Mouse (Mus musculus): ENCODE measurements around the gene Ddx41. TPM values are rescaled to one million over a fixed set of nuclear protein-coding genes. Genes with fewer than 3 reads are reported as not detected.

Gene Ddx41
- polyA plus RNA-seq, 1 experiment: 55.2 TPM

- no peak for TF ChIP-seq EP300 (IDR thresholded peaks at IDR 0.05; ENCODE audit: insufficient read depth, low read depth, low read length)
- peak; percentile 74 for TF ChIP-seq CTCF (IDR thresholded peaks at IDR 0.05; ENCODE audit: low read depth, low read length)
- no peak for TF ChIP-seq POLR2A (IDR thresholded peaks at IDR 0.05; ENCODE audit: insufficient read depth, low read length)
- Histone ChIP-seq H3K9me3 (replicated peaks; ENCODE audit: control insufficient read depth, insufficient read depth, low read length, poor library complexity, severe bottlenecking) (no peaks in the 10 kb centered on the region), H3K9ac (ENCODE audit: low read depth, poor library complexity, severe bottlenecking) (peak within 1 kb of the TSS; percentile 74), H3K27me3 (ENCODE audit: control insufficient read depth, insufficient read depth, low read length, poor library complexity, severe bottlenecking) (no peaks in the 10 kb centered on the region), H3K4me3 (ENCODE audit: low read depth, low read length) (peak within 1 kb of the TSS; percentile 76), H3K36me3 (ENCODE audit: control insufficient read depth, insufficient read depth, low read length, poor library complexity, severe bottlenecking) (no peaks in the 10 kb centered on the region), H3K4me1 (ENCODE audit: control insufficient read depth, insufficient read depth, low read length) (peaks cover 11% of the 10 kb centered on the region), H3K27ac (ENCODE audit: insufficient read depth, low read length) (no peak within 1 kb of the TSS)
Observed at GRCm38 (mm10) chr13:55513111-55513748, 23.2 kb downstream of the Ddx41 start, which contains the start of gene Pdlim7. Gene Pdlim7, minus strand, starts transcription at chr13:55513676.

DNA sequence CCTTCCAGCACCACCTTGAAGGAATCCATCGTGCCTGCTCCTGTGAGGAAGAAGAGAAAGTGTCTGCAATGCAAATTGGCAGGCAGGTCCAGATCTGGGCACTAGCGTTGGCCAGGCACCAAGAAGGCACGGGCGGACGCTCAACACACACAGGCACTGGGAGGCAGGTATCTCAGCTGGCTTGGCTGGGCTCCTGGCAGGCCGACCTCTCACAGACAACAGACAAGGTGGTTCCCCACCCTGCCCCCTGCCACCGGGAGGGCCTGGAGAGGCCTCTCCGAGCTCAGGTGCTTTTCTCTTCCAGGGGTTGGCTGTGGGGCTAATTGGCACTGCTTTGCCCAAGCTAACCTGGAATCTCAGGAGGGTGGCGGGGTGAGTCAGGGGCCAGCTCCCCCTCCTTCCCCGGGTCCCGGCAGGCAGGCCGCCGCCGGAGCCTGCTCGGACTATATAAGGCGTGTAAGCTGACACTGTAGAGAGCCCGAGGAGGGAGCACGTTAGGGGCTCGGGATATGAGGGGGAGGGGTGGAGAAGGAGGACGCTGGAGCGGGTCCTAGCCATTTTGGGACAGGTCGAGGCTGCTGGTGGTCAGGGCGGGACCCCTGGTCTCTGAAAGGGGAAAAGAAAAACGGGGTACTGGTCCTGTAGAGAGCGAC lies 24.0 kb downstream of the Ddx41 start:
- H3K9me3 ChIP-seq (replicated peaks; ENCODE audit: control insufficient read depth, insufficient read depth, low read length, poor library complexity, severe bottlenecking): no peaks in the 10 kb centered on the region
- peak overlapping the region; percentile 74 for H3K9ac ChIP-seq (ENCODE audit: low read depth, poor library complexity, severe bottlenecking)
- H3K36me3 ChIP-seq (ENCODE audit: control insufficient read depth, insufficient read depth, low read length, poor library complexity, severe bottlenecking): no peaks in the 10 kb centered on the region
- H3K4me3 ChIP-seq (ENCODE audit: low read depth, low read length): peak overlapping the region; percentile 76
- H3K4me1 ChIP-seq (ENCODE audit: control insufficient read depth, insufficient read depth, low read length): peaks cover 11% of the 10 kb centered on the region
- no peak overlapping the region for H3K27ac ChIP-seq (ENCODE audit: insufficient read depth, low read length)
- TF ChIP-seq POLR2A (IDR thresholded peaks at IDR 0.05; ENCODE audit: insufficient read depth, low read length) (no peak), CTCF (IDR thresholded peaks at IDR 0.05; ENCODE audit: low read depth, low read length) (no peak), EP300 (IDR thresholded peaks at IDR 0.05; ENCODE audit: insufficient read depth, low read depth, low read length) (0 out of 2 replicates have a peak, but pooled peaks have one; percentile 6)
- no peaks in the 10 kb centered on the region for H3K27me3 ChIP-seq (ENCODE audit: control insufficient read depth, insufficient read depth, low read length, poor library complexity, severe bottlenecking)

GRCm38 (mm10) chr13:55511492-55511861 lies 25.0 kb downstream of the Ddx41 start:
- Histone ChIP-seq H3K4me1 (ENCODE audit: control insufficient read depth, insufficient read depth, low read length) (peaks cover 11% of the 10 kb centered on the region), H3K27me3 (ENCODE audit: control insufficient read depth, insufficient read depth, low read length, poor library complexity, severe bottlenecking) (no peaks in the 10 kb centered on the region), H3K4me3 (ENCODE audit: low read depth, low read length) (no peak overlapping the region), H3K9ac (ENCODE audit: low read depth, poor library complexity, severe bottlenecking) (peak overlapping the region; percentile 18; the same call in 1 of the 2 replicates), H3K9me3 (replicated peaks; ENCODE audit: control insufficient read depth, insufficient read depth, low read length, poor library complexity, severe bottlenecking) (no peaks in the 10 kb centered on the region), H3K27ac (ENCODE audit: insufficient read depth, low read length) (peak overlapping the region; percentile 67), H3K36me3 (ENCODE audit: control insufficient read depth, insufficient read depth, low read length, poor library complexity, severe bottlenecking) (no peaks in the 10 kb centered on the region)
- TF ChIP-seq CTCF (IDR thresholded peaks at IDR 0.05; ENCODE audit: low read depth, low read length): no peak
- no peak for TF ChIP-seq EP300 (IDR thresholded peaks at IDR 0.05; ENCODE audit: insufficient read depth, low read depth, low read length)
- TF ChIP-seq POLR2A (IDR thresholded peaks at IDR 0.05; ENCODE audit: insufficient read depth, low read length): no peak

DNA sequence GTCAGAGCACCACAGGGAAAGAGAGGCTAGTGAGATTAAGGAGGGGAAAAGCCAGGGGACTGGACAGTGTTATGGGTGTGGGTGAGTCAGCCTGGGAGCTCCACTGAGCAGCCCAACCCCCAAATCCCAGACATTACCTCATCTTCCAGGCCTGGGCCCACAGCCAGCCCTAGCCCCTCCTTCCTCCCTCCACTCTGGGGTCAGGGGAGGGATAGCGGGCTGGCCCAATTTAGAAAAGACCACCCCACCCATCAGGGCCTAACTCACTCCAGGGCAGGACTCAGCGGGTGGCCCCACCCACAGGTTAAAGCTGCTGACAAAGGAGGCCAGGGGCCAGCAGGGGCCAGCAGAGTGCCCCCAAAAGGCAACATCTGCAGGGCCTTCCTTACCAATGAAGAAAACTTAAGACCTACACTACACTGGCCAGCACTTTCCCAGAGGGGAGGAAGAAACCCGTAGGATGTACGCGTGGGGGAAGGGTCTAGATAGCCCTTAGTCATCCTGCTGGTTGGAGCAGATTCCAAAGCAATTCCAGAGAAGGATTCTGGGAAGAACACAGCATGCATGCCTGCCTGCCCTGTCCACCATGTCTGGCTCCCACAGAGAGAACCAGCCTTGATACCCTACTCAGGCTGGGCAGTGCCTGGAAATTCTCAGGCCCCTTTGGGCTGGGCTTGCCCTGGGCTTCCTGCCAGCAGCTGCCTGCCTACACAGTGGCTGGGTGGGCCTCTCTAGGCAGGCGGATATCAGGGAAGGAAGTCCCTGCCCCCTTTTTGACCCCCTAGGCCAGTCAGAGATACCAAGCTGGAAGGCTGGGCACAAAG lies 25.6 kb downstream of the Ddx41 start:
- H3K4me3 ChIP-seq (ENCODE audit: low read depth, low read length): no peak overlapping the region
- peaks cover 11% of the 10 kb centered on the region for H3K4me1 ChIP-seq (ENCODE audit: control insufficient read depth, insufficient read depth, low read length)
- peak overlapping the region; percentile 67 for H3K27ac ChIP-seq (ENCODE audit: insufficient read depth, low read length)
- H3K9ac ChIP-seq (ENCODE audit: low read depth, poor library complexity, severe bottlenecking): peak overlapping the region; percentile 18
- H3K27me3 ChIP-seq (ENCODE audit: control insufficient read depth, insufficient read depth, low read length, poor library complexity, severe bottlenecking): no peaks in the 10 kb centered on the region
- TF ChIP-seq CTCF (IDR thresholded peaks at IDR 0.05; ENCODE audit: low read depth, low read length) (peak; percentile 20), EP300 (IDR thresholded peaks at IDR 0.05; ENCODE audit: insufficient read depth, low read depth, low read length) (no peak)
- peaks cover 4% of the 10 kb centered on the region; the same call in 1 of the 2 replicates for H3K36me3 ChIP-seq (ENCODE audit: control insufficient read depth, insufficient read depth, low read length, poor library complexity, severe bottlenecking)
- no peaks in the 10 kb centered on the region for H3K9me3 ChIP-seq (replicated peaks; ENCODE audit: control insufficient read depth, insufficient read depth, low read length, poor library complexity, severe bottlenecking)

GRCm38 (mm10) chr13:55510332-55510667 lies 26.2 kb downstream of the Ddx41 start:
- H3K4me1 ChIP-seq (ENCODE audit: control insufficient read depth, insufficient read depth, low read length): peaks cover 11% of the 10 kb centered on the region
- no peaks in the 10 kb centered on the region for H3K9me3 ChIP-seq (replicated peaks; ENCODE audit: control insufficient read depth, insufficient read depth, low read length, poor library complexity, severe bottlenecking)
- no peaks in the 10 kb centered on the region for H3K27me3 ChIP-seq (ENCODE audit: control insufficient read depth, insufficient read depth, low read length, poor library complexity, severe bottlenecking)
- no peak overlapping the region for H3K4me3 ChIP-seq (ENCODE audit: low read depth, low read length)
- peaks cover 6% of the 10 kb centered on the region; the same call in 1 of the 2 replicates for H3K36me3 ChIP-seq (ENCODE audit: control insufficient read depth, insufficient read depth, low read length, poor library complexity, severe bottlenecking)
- peak overlapping the region; percentile 18; the same call in 1 of the 2 replicates for H3K9ac ChIP-seq (ENCODE audit: low read depth, poor library complexity, severe bottlenecking)
- peak overlapping the region; percentile 67 for H3K27ac ChIP-seq (ENCODE audit: insufficient read depth, low read length)
- 0 out of 2 replicates have a peak, but pooled peaks have one; percentile 20 for TF ChIP-seq EP300 (IDR thresholded peaks at IDR 0.05; ENCODE audit: insufficient read depth, low read depth, low read length)
- TF ChIP-seq POLR2A (IDR thresholded peaks at IDR 0.05; ENCODE audit: insufficient read depth, low read length): no peak
